Mouse (Mus musculus) thymus, postnatal 10 days (tissue): ENCODE results near the gene Gm20388.
A peak's percentile ranks its signal among the peaks of the same experiment; 100 is the strongest.

Experiments
- DNase-seq, 2 experiments: peaks; one replicate each; pipeline ENCODE4 v3.0.0; 2021; ENCODE audit warnings: low spot score in 2 of 2

Gm20388 gene

DNA sequence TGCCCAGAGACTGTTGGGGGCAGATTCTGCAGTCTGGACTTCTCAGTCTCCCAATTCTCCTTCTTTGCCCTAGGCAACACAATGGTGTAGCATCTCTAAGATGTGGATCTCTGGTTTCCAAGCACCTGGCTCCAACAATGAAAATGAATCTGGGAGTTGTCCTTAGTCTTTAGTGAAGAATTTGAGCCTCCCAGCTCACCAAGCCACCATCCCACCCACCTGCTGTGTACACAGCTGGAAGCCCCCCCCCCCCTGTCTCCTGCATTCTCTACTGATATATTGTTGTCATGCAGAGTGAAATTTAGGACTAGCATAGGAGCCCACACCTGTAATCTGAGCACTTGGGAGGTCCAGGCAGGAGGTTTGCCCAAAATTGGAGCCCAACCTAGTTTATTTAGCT, 4306.3 kb downstream of the Gm20388 start:
- no peak for DNase-seq

DNA sequence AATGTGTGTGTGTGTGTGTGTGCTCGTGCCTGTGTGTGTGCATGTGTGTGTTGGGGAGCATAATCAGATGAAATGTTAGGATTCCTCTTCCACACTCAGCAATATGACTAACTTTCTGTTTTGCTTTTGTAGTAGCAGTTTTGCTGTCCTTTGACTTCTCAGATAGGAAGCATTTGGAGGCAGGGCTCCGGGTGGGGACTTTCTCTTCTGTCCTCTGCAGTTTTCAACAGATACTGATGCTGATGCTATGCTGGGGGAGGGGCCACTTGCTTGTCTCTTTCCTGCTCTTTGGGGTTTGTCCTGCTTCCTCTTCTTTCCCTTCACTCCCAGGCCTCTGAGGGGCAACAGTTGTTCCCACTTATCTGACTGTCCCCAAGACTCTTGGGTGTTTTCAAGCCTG, 4319.2 kb downstream of the Gm20388 start:
- DNase-seq = no peak

DNA sequence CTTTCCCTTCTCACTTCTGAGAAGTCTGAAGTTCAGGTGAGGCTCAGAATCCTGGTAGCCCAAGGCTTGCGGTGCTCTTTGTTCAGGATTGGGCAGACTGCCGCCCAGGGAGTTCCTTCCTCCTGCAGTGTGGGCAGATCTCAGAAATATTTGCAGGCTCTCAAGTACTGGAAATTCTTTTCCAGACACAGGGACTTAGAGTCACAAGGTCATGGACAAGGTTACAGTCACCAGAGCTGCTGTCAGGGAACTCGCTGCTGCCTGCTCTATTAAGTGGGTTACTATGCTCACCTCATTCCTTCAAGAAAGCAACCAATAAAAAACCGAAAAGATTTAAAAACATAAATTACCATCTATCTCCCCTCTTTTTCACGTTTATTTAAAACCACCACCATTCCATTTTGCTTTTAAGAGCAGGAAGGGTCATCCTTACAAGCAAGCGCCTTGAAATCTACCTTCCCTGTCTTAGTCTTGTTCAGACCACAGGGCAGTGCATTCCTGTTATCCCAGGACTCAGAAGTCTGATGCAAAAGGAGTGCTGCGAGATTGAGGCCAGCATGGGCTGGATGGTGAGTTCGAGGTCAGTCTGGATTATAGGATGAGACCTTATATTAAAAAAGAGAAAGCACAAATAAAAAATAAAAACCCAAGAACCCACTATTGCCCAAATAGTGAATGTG, 4320.0 kb downstream of the Gm20388 start:
- no peak for DNase-seq

DNA sequence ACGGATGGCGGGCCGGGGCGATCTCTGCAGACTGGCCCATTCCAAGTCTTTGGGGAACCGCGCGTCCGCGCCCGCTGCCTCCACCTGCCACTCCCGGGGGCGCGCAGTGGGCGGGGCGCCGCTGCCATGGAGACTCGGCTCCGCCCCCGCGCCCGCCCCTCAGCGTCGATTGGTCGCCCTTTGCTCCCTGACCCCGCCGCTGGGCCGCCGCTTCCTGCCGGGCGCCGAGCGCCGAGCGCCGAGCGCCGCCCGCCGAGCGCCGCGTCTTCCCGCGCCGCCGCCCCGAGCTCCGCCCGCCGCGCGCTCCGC, 4320.5 kb downstream of the Gm20388 start, which contains the start of gene Galnt2:
Gene Galnt2 (plus strand): TSS at position 216 of the 309 bp plus-strand sequence.
- DNase-seq = peak; percentile 86 to 95

DNA sequence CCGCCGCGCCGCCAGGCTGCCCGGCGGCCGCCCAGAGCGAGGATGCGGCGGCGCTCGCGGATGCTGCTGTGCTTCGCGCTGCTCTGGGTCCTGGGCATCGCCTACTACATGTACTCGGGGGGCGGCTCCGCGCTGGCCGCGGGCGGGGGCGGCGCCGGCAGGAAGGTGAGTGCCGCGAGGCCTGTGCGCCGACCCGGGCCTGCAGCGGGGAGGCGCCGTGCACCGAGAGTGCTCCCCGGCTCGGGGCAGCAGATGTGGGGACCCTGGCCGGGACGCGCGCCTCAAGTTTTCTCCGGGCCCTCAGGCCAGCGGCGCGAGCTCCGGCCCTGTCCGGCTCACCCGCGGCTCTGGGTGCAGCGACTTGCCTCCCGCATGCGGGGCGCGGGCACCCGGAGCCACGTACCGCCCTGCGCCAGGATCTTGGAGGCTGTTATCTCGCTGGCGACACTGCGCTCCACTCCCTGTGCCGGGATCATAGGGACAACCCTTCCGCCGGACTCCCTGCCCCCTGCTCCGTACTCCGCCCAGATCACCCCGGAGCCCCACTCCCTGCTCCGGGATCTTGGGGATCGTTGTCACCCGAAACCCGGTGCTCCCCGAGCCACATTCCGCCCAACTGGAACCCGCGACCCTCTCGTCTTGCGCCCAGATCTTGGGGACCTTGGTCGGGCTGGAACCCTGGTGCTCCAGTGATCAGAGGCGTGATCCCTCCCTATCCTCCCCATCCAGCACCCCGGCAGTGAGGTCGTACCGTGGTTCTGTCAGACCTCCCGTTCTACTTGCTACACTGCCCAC, 4321.0 kb downstream of the Gm20388 start:
- DNase-seq = peak; percentile 70 to 71

DNA sequence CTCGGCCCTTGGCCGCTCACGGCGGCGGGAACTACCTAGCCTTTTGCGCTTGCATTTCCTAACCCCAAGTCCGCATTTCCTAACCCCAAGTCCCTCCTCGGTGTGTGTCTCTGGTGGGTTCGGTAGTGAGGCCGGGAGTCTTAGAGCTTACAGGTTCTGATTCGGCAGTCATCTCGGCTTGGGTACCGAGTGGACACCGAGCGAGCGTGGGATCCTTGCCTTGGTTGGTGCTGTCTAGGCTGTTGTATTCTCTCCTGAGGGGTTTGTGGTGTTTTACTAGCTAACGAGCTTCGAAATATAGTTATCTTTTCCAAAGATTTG, 4321.6 kb downstream of the Gm20388 start:
- no peak for DNase-seq

DNA sequence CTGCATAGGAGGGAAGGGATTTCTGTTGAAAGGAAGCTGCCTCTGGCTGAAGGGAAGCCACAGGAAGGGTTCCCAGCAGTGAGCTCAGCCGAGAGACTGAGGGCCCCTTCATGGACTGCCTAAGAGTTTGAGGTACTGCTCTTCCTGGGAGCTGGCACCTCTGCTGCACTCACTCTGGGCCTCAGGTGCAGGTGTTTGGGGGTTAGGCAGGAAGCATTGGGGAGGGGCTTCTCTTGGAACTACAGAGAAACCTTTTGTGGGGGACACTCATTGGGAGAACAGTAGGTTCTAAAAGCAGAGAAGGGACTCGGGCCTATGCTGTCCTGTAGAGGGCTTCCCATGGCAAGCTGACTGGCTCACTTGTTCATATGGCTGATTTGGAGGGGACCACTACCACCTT, 4323.9 kb downstream of the Gm20388 start:
- DNase-seq = peak; percentile 61 to 75

DNA sequence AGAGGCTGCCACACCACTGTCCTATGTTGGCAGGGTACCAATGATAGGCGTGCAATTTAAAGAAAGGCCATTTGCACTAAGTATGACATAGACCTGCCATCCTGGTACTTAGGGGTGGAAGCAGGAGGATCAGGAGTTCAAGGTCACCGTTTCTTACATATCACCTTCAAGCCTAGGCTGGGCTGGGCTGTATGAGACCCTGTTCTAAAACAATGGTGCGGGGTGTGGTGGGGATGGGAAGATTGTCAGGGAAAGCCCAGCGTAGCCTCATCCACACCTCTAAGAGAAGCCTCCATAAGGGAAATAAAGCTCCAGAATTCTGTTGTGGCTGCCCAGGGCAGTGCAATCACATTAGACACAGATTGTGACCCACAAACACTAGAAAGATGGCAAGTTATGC, 4324.9 kb downstream of the Gm20388 start:
- no peak for DNase-seq

DNA sequence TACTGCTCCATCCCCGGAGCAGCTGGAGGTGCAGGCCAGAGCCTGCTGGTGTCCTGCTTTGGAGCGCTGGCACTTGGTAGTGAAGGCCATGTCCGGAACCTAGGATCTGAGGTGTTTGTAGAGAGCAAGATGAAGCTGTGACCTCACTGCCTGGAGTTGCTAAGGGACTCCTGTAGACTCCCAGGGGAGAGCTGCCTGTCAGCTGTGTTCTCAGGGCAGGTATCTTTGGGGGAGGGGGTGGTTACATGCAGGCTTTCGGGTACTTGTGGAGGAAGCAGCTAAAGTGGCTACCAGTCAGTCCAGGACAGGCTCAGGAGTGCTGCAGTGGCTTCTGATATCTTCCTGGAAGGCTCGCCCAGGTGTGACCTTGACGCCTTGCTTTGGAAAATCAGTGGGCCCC, 4328.7 kb downstream of the Gm20388 start:
- no peak for DNase-seq

DNA sequence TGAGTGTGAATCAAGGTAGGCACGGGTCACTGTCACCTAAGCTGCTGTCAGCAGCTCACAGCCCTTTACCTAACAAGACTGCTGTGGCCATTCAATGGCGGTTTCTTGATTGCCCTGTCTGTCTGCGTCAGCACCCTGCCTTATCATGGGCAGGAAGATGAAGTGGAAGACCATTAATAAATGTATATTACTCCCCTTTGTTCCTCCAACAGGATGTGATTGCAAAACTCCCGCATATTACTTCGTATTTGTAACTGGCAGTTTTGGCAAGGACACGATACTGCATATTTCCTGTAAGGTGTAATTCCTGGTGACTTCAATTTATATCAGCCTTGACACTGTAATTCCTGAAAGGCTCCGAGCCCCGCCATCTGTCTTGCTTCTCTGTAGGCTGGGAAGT, 4330.3 kb downstream of the Gm20388 start:
- no peak for DNase-seq

DNA sequence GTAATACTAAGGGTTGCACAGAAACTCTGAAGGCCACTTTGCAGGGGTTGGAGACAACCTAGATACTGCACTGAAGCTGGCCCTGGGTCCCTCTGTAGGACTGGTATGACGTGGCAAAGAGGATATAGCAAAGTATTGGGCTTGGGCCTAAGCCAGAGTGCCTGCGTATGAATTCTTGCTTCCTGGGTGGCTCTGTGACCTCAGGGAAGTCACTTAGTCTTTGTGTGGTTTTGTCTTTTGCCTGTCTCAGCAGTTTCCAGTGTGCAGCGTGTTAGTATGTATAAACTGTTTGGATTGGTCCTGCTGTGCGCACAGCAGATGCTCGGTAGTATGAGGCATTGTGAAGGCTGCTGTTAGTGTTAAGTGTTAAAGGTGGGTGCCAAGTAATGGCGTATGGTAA, 4331.6 kb downstream of the Gm20388 start:
- DNase-seq = no peak

DNA sequence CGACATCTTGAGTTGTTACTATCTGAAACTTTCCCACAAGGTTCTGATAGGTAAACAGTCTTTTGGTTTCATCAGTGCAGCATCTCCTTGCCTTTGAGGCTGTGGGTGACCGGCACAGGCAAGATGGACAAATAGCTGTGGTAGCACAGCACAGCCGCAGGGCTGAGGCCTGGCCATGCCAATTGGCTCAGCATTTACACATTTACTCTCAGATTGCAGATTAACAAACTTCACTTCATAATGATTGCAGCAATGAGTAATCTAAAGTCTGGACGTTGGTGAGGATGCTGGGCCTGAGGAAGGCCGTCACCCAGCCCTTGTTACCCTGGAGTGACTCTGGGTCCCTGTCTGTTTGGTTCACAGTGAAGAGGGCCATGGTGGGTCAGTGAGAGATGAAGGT, 4332.3 kb downstream of the Gm20388 start:
- DNase-seq = no peak

DNA sequence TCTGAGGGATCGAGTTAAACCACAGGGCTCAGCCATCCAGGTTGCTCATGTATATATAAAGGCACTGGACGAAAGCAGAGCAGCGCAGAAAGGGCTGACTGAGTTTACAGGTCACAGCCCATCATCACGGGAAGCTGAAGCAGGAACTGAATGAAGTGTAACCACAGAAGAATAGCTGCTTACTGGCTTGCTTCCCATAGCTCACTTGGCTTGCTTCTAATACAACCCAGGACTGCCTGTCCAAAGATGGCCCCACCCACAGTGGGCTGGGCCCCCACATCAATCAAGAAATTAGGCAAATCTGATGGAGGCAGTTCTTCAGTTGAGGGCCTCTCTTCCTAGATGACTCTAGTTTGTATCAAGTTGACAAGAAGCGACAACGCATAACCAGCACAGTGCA, 4336.9 kb downstream of the Gm20388 start:
- no peak for DNase-seq

DNA sequence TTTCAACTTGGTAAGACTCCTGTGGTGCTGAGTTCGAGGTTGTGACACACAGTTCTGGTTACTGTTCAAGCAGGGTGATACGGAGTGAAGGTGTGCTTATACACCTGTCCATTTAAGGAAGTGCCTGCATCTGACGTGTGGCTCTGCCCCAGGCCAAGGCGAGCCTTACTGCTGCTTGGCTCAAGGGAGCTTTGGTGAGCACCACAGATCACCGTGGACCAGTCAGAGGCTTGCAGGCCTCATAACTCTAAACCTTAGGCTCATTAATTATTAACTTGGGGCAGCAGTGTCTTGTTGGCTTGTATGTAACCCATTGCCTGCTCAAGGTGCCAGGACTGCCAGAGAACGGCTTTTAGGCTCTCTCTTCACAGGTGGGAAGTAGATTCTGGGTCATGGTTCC, 4338.0 kb downstream of the Gm20388 start:
- DNase-seq = no peak

DNA sequence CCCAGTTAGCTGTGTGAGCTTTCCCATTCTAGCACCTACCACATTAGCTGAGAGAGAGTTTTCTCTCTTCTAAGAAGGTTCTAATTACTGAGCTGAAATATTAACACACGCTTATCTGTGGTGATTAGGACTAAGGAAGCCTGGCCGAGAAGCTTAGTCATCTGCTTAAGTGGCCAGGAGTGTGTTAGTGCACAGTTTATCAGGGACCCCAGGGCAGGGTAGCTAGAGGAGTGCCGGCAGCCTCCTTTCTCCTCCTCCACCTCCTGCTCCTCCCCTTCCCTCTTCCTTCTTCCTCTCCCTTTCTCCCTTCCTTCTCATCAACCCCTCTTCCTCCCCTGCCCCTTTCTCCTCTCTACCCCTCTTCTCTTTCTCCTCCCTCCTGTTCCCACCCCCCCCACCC, 4339.6 kb downstream of the Gm20388 start:
- DNase-seq = no peak

DNA sequence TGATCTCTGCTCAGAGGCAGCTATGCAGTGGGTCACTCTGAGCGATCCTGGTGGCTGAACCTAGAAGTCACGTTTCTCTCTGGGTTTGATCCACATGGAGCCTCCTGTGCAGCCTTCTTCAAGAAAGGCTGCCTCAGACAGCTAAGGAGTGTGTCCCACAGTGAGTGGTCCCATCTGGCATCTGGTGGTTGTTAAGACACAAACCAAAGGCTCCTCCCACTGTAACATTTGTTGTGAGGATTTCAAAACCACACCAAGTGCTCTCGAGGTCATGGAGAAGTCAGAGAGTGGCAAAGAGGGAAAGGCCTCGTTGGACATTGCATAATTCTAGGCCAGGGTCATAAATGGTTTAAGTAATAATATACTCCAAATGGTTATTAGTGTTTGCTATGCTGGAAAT, 4340.1 kb downstream of the Gm20388 start:
- no peak for DNase-seq

DNA sequence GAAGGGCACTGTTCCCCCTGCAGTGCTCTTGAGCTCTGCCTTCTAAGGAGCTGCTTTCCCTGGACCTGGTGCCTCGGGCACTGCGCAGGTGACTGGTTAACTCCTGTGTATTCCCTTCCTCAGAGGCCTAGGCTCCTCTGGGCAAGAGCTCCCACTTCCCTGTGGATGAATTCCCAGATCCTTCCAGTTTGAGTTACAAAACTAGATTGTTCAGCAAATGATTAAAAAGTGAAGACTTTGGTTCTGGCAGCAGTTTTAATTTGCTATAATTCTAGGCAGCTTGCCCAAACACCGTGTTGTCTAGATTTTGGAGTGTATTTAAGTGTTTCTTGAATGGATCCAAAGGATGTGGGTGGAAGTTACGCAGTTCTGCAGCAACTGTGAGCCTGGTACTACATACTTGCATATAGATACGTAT, 4341.9 kb downstream of the Gm20388 start:
- DNase-seq = no peak

DNA sequence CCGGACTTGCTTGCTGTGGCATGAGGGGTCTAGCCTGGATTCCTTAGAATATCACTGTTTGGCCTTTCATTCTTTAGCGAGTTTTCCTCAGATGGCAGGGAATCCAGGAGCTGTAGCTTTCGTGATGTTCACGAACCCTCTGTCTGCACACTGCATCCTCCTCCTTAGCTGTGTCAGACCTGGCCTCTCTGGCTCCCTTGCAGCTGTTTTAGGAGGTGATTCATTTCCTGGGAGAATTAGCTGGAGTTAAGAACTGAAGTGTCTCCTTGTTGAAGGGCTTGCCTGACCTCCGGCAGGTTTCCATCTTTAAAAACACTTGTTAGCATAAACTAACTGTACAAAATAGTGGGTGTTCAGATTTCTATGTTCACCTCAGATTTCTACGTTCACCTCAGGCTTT, 4343.3 kb downstream of the Gm20388 start:
- no peak for DNase-seq

DNA sequence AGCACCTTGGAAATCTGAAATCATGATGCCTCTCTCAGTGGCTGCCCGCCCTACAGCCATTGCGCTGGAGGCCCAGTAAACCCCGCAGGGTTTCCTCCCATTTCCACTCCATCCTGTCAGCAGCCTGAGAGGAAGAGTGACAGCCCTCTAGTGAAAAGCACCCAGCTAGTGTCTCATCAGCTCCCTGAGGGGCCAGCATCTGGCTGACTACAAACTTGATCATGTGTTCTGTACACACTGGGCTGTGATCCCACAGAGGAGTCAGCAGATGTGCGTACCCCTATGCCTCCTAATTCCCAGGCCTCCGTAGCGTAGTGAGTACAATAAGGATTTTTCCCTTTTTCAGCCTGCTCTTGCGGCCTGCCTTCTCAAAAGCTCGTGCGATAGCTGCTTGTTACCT, 4346.2 kb downstream of the Gm20388 start:
- no peak for DNase-seq

DNA sequence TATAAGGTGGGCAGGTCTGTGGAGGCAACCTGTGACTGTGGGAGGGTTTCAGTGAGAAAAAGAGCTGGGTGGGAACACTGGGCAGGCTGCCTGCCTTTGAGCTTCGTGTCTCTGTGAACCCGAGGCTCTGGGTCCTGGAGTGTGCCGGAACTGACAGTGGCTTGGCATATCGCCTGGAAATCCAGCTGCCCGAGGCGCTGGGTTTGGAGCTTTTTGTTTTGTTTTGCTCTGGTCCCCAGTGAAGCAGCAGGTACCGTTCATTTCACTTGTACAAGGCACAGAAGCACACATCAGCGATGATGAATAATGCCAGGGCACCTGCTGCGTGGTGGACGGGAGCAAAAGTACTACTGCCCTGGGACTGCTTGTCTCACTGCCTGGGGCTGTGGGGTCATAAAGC, 4346.7 kb downstream of the Gm20388 start:
- no peak for DNase-seq

DNA sequence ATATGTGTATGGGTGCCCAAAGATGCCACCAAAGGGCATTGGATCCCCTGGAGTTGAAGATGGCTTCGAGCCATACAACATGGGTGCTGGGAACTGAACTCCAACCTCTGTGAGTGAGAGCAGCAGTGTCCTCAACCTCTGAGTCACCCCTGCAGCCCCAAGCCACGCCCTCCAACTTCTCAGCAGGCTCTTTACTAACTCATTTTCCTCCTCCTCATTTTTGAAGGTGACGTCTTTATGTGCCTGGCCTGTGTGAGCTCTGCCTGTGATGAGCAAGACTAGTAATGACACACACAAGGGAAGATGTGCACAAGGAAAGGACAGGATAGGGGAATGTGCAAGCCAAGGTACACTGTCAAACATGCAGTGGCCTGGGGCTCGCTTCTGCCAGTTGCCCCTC, 4348.5 kb downstream of the Gm20388 start:
- DNase-seq = no peak

DNA sequence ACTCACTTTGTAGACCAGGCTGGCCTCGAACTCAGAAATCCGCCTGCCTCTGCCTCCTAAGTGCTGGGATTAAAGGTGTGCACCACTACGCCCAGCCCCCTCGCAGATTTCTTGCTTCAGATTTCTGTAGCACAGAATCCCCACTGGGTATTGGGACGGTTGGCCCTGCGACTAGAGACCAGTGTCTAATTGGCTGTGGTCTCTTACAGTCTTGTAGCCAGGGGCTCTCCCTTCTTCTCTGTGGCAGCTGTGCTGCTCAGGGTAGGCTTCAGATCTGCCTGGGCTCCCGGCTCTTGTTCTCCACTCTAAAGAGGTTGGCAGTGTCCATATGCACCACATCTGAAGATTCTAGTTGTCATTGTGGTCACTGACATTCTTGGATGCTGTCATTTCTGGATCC, 4349.3 kb downstream of the Gm20388 start:
- DNase-seq = no peak

DNA sequence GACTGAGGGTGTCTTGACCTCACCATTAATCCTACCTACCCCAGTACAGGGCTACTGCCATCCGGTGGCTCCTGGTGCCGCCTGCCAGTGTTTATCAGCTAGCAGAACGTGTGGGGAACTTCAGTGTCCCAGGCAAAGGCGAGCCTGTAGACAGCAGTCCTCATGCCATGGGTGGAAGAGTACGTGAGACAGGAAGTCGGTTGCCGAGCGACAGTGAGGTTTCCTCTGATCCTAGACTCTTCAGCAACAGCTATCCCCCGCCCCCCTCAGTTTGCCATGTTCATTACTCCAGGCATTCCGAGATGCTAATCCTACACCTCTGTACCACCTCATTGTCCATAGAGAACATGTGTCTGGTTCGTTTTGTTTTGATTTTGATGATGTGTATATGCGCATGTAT, 4349.7 kb downstream of the Gm20388 start:
- DNase-seq = no peak

DNA sequence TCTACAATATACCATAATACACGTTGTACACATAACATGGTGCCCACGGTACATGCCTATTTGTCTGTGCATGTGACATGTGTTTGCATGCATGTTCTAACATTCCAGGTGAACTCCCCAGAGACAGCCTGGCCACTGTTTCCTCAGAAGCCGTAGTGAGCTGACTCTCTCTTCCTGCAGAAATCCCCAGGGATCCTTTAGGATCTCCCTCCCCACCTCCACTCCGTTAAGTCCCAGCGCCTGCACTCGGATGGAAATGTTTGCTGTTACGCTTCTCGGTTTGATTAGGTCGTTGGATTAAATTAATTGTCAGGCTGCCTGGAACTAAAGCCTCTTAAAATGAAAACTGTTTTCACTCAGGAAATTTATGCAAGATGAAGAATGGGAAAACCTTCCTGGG, 4352.4 kb downstream of the Gm20388 start:
- no peak for DNase-seq
